Mouse (Mus musculus): ENCODE data around the gene Osbpl10.

Osbpl10 gene

GRCm38 (mm10) chr9:115096481-115096880, 118.1 kb downstream of the Osbpl10 start:
- DNase-seq = peak in 1 of 2 experiments; percentile 54

GRCm38 (mm10) chr9:115097340-115097739, 119.0 kb downstream of the Osbpl10 start:
- DNase-seq = no peak

- DNase-seq = no peak
Observed at GRCm38 (mm10) chr9:115100181-115100915, 122.0 kb downstream of the Osbpl10 start.

- DNase-seq = no peak
Observed at GRCm38 (mm10) chr9:115107430-115107829, 129.1 kb downstream of the Osbpl10 start.

- no peak for DNase-seq
Observed at GRCm38 (mm10) chr9:115110655-115111054, 132.3 kb downstream of the Osbpl10 start.

GRCm38 (mm10) chr9:115117314-115117713, 138.9 kb downstream of the Osbpl10 start:
- no peak for DNase-seq

- peak; percentile 56 to 65 for DNase-seq
Observed at GRCm38 (mm10) chr9:115120276-115120675, 141.9 kb downstream of the Osbpl10 start.

- DNase-seq = peak; percentile 55 to 61
Observed at GRCm38 (mm10) chr9:115120678-115121224, 142.4 kb downstream of the Osbpl10 start.

- no peak for DNase-seq
Observed at GRCm38 (mm10) chr9:115127342-115127741, 149.0 kb downstream of the Osbpl10 start.

- no peak for DNase-seq
Observed at GRCm38 (mm10) chr9:115133926-115134325, 155.6 kb downstream of the Osbpl10 start.

GRCm38 (mm10) chr9:115134736-115135135, 156.4 kb downstream of the Osbpl10 start:
- no peak for DNase-seq

- DNase-seq = peak in 1 of 2 experiments; percentile 37
Observed at GRCm38 (mm10) chr9:115135352-115135751, 157.0 kb downstream of the Osbpl10 start.

- DNase-seq = no peak
Observed at GRCm38 (mm10) chr9:115137858-115138257, 159.5 kb downstream of the Osbpl10 start.

- peak; percentile 19 to 56 for DNase-seq
Observed at GRCm38 (mm10) chr9:115139597-115140332, 161.4 kb downstream of the Osbpl10 start.

GRCm38 (mm10) chr9:115147141-115147540, 168.8 kb downstream of the Osbpl10 start:
- no peak for DNase-seq

GRCm38 (mm10) chr9:115147586-115148355, 169.4 kb downstream of the Osbpl10 start:
- DNase-seq = no peak

- no peak for DNase-seq
Observed at GRCm38 (mm10) chr9:115149011-115149756, 170.8 kb downstream of the Osbpl10 start.

- no peak for DNase-seq
Observed at GRCm38 (mm10) chr9:115161591-115161990, 183.2 kb downstream of the Osbpl10 start.

GRCm38 (mm10) chr9:115163031-115163430, 184.7 kb downstream of the Osbpl10 start:
- peak; percentile 74 to 79 for DNase-seq

GRCm38 (mm10) chr9:115163693-115164092, 185.3 kb downstream of the Osbpl10 start:
- DNase-seq = no peak

- DNase-seq = no peak
Observed at GRCm38 (mm10) chr9:115164351-115164750, 186.0 kb downstream of the Osbpl10 start.

- no peak for DNase-seq
Observed at GRCm38 (mm10) chr9:115165996-115166395, 187.6 kb downstream of the Osbpl10 start.
